Comparison of ENCODE assay signal across 33 mouse cellular contexts in genomic region chr12:14880458-14880857, GRCm38 (mm10).
"Had no signal": no experiment of that assay in that cellular context is flagged by ENCODE, and none has a peak within 500 bp of the region (broad histone marks: within the 10 kb centered on the region; RNA-seq: fewer than 3 reads in every experiment).

No protein-coding gene starts in this region.

- H3K9ac ChIP-seq: heart, embryonic 12.5 days; heart, embryonic 13.5 days; heart, embryonic 15.5 days; hindbrain, embryonic 12.5 days; hindbrain, embryonic 13.5 days; hindbrain, embryonic 14.5 days; hindbrain, embryonic 15.5 days; kidney, embryonic 15.5 days had no signal

- H3K4me2 ChIP-seq: heart, embryonic 11.5 days; heart, embryonic 12.5 days; heart, embryonic 13.5 days; heart, embryonic 15.5 days; hindbrain, embryonic 12.5 days; hindbrain, embryonic 13.5 days; hindbrain, embryonic 14.5 days; hindbrain, embryonic 15.5 days; kidney, embryonic 15.5 days had no signal

- H3K4me3 ChIP-seq: heart, embryonic 10.5 days; heart, embryonic 12.5 days; heart, embryonic 13.5 days; heart, embryonic 15.5 days; hindbrain, embryonic 10.5 days; hindbrain, embryonic 12.5 days; hindbrain, embryonic 13.5 days; hindbrain, embryonic 15.5 days; kidney, embryonic 15.5 days; layer of hippocampus, adult 2 months; left cerebral cortex, adult 2 months had no signal

- ATAC-seq: hindbrain, embryonic 16.5 days; hindbrain, postnatal 0 days; inflammation-experienced regulatory T-cells, adult 6 months had no signal

- H3K27me3 ChIP-seq: heart, embryonic 12.5 days; heart, embryonic 13.5 days; heart, embryonic 15.5 days; hindbrain, embryonic 12.5 days; hindbrain, embryonic 13.5 days; hindbrain, embryonic 15.5 days; kidney, embryonic 15.5 days had no signal

- DNase-seq: heart, postnatal 10 days; heart, postnatal 14 days; heart, postnatal 36 days; heart, postnatal 4 days; kidney, adult 11 months; kidney, adult 18-20 months; kidney, adult 2 months; kidney, adult 8-10 months; kidney, adult 9 months; kidney, postnatal 10 days; kidney, postnatal 14 days; kidney, postnatal 25 days; kidney, postnatal 36 days; kidney, postnatal 4 days; layer of hippocampus, adult 9-11 months; layer of hippocampus, postnatal 36 days had no signal

- H3K4me1 ChIP-seq: heart, embryonic 10.5 days; heart, embryonic 12.5 days; heart, embryonic 13.5 days; heart, embryonic 15.5 days; hindbrain, embryonic 10.5 days; hindbrain, embryonic 12.5 days; hindbrain, embryonic 13.5 days; hindbrain, embryonic 15.5 days; kidney, embryonic 15.5 days had no signal

- H3K36me3 ChIP-seq: heart, embryonic 10.5 days; heart, embryonic 12.5 days; heart, embryonic 13.5 days; heart, embryonic 15.5 days; hindbrain, embryonic 10.5 days; hindbrain, embryonic 12.5 days; hindbrain, embryonic 13.5 days; hindbrain, embryonic 15.5 days; kidney, embryonic 15.5 days had no signal

- H3K27ac ChIP-seq: heart, embryonic 10.5 days; heart, embryonic 13.5 days; heart, embryonic 15.5 days; hindbrain, embryonic 10.5 days; hindbrain, embryonic 12.5 days; hindbrain, embryonic 13.5 days; hindbrain, embryonic 14.5 days; hindbrain, embryonic 15.5 days; hindbrain, postnatal 0 days; kidney, embryonic 15.5 days; kidney, postnatal 0 days; layer of hippocampus, adult 2 months; left cerebral cortex, adult 2 months had no signal

- H3K9me3 ChIP-seq: heart, embryonic 10.5 days; heart, embryonic 12.5 days; heart, embryonic 13.5 days; heart, embryonic 15.5 days; hindbrain, embryonic 10.5 days; hindbrain, embryonic 12.5 days; hindbrain, embryonic 13.5 days; hindbrain, embryonic 15.5 days; kidney, embryonic 15.5 days had no signal
